Mouse (Mus musculus) lung, postnatal 25 days (tissue): ENCODE results near the gene Vmn2r27.

Experiments used
- DNase-seq: peaks from one replicate; pipeline ENCODE4 v3.0.0; 2022; ENCODE audit warnings: low spot score

Gene Vmn2r27

GRCm38 (mm10) chr6:124231756-124232155 lies at the start of gene Vmn2r27:
TSS of gene Vmn2r27 (minus strand) at chr6:124231856.
- no peak for DNase-seq

- DNase-seq, result no peak
These were observed 46.6 kb upstream of the Vmn2r27 start for GRCm38 (mm10) chr6:124278291-124278690.

GRCm38 (mm10) chr6:124277641-124278040 lies 46.0 kb upstream of the Vmn2r27 start:
- no peak for DNase-seq

- DNase-seq, result peak; percentile 18
These were observed 41.7 kb upstream of the Vmn2r27 start for GRCm38 (mm10) chr6:124273231-124273880.

- peak; percentile 38 for DNase-seq
These were observed 31.0 kb upstream of the Vmn2r27 start for GRCm38 (mm10) chr6:124262696-124263095.

- DNase-seq, result peak; percentile 29
These were observed 28.7 kb upstream of the Vmn2r27 start for GRCm38 (mm10) chr6:124260198-124260931.

- no peak for DNase-seq
These were observed 24.2 kb upstream of the Vmn2r27 start for GRCm38 (mm10) chr6:124255721-124256470.

- peak; percentile 12 for DNase-seq
These were observed 29.5 kb downstream of the Vmn2r27 start for GRCm38 (mm10) chr6:124202116-124202515.

GRCm38 (mm10) chr6:124168499-124169257 lies 63.0 kb downstream of the Vmn2r27 start:
- no peak for DNase-seq

GRCm38 (mm10) chr6:124166596-124166995 lies 65.1 kb downstream of the Vmn2r27 start:
- no peak for DNase-seq

- no peak for DNase-seq
These were observed 81.8 kb downstream of the Vmn2r27 start for GRCm38 (mm10) chr6:124149808-124150207.
